Mouse (Mus musculus): Measurements from ENCODE around the gene Grm5. TPM values are rescaled to one million over a fixed set of nuclear protein-coding genes. Genes with fewer than 3 reads are reported as not detected.

Grm5 gene
- polyA plus RNA-seq, 1 experiment from 2014 or later, result 0.10 TPM

- Histone ChIP-seq H3K9ac (replicated peaks; ENCODE audit: low read length) (no peak overlapping the region), H3K9me3 (replicated peaks; ENCODE audit: control insufficient read depth, low read length) (no peaks in the 10 kb centered on the region), H3K4me2 (ENCODE audit: low read depth, low read length) (no peak overlapping the region), H3K27me3 (ENCODE audit: control insufficient read depth, insufficient read depth, low read length) (no peaks in the 10 kb centered on the region), H3K36me3 (replicated peaks; ENCODE audit: control insufficient read depth, insufficient read depth, low read depth, low read length) (no peaks in the 10 kb centered on the region), H3K4me1 (ENCODE audit: control insufficient read depth, insufficient read depth, low read length) (no peaks in the 10 kb centered on the region), H3K27ac (replicated peaks; ENCODE audit: low read depth, low read length) (no peak overlapping the region), H3K4me3 (ENCODE audit: low read depth, low read length) (no peak overlapping the region)
- ATAC-seq (replicated peaks; ENCODE audit: insufficient number of reproducible peaks, low FRiP score, low TSS enrichment, low read depth), result no peak
- 71% methylated on average over 6 of the region's 6 CpGs for WGBS
- no peak for DNase-seq (ENCODE audit: low spot score)
Measured at GRCm38 (mm10) chr7:88116724-88117409, 532.9 kb downstream of the Grm5 start.

GRCm38 (mm10) chr7:88128080-88128848, 544.3 kb downstream of the Grm5 start:
- no peak for ATAC-seq (replicated peaks; ENCODE audit: insufficient number of reproducible peaks, low FRiP score, low TSS enrichment, low read depth)
- Histone ChIP-seq H3K9me3 (replicated peaks; ENCODE audit: control insufficient read depth, low read length) (no peaks in the 10 kb centered on the region), H3K4me3 (ENCODE audit: low read depth, low read length) (no peak overlapping the region), H3K4me2 (ENCODE audit: low read depth, low read length) (no peak overlapping the region), H3K4me1 (ENCODE audit: control insufficient read depth, insufficient read depth, low read length) (no peaks in the 10 kb centered on the region), H3K27me3 (ENCODE audit: control insufficient read depth, insufficient read depth, low read length) (peaks cover 9% of the 10 kb centered on the region), H3K9ac (replicated peaks; ENCODE audit: low read length) (no peak overlapping the region), H3K36me3 (replicated peaks; ENCODE audit: control insufficient read depth, insufficient read depth, low read depth, low read length) (no peaks in the 10 kb centered on the region), H3K27ac (replicated peaks; ENCODE audit: low read depth, low read length) (no peak overlapping the region)
- 88% methylated on average over 8 of the region's 8 CpGs for WGBS
- no peak for DNase-seq (ENCODE audit: low spot score)

- Histone ChIP-seq H3K36me3 (replicated peaks; ENCODE audit: control insufficient read depth, insufficient read depth, low read depth, low read length) (no peaks in the 10 kb centered on the region), H3K4me1 (ENCODE audit: control insufficient read depth, insufficient read depth, low read length) (no peaks in the 10 kb centered on the region), H3K27me3 (ENCODE audit: control insufficient read depth, insufficient read depth, low read length) (peaks cover 9% of the 10 kb centered on the region), H3K4me2 (ENCODE audit: low read depth, low read length) (peak overlapping the region; percentile 78), H3K9ac (replicated peaks; ENCODE audit: low read length) (peak overlapping the region; percentile 57), H3K27ac (replicated peaks; ENCODE audit: low read depth, low read length) (no peak overlapping the region), H3K9me3 (replicated peaks; ENCODE audit: control insufficient read depth, low read length) (no peaks in the 10 kb centered on the region), H3K4me3 (ENCODE audit: low read depth, low read length) (peak overlapping the region; percentile 37)
- ATAC-seq (replicated peaks; ENCODE audit: insufficient number of reproducible peaks, low FRiP score, low TSS enrichment, low read depth) (peak; percentile 90), DNase-seq (ENCODE audit: low spot score) (peak; percentile 53)
- WGBS, result 9% methylated on average over 41 of the region's 41 CpGs
Measured at GRCm38 (mm10) chr7:88129536-88130487, 545.8 kb downstream of the Grm5 start.

- Histone ChIP-seq H3K4me2 (ENCODE audit: low read depth, low read length) (peak overlapping the region; percentile 78), H3K9ac (replicated peaks; ENCODE audit: low read length) (peak overlapping the region; percentile 57), H3K4me1 (ENCODE audit: control insufficient read depth, insufficient read depth, low read length) (no peaks in the 10 kb centered on the region), H3K36me3 (replicated peaks; ENCODE audit: control insufficient read depth, insufficient read depth, low read depth, low read length) (no peaks in the 10 kb centered on the region), H3K9me3 (replicated peaks; ENCODE audit: control insufficient read depth, low read length) (no peaks in the 10 kb centered on the region), H3K27ac (replicated peaks; ENCODE audit: low read depth, low read length) (no peak overlapping the region), H3K4me3 (ENCODE audit: low read depth, low read length) (peak overlapping the region; percentile 37), H3K27me3 (ENCODE audit: control insufficient read depth, insufficient read depth, low read length) (peaks cover 9% of the 10 kb centered on the region)
- ATAC-seq (replicated peaks; ENCODE audit: insufficient number of reproducible peaks, low FRiP score, low TSS enrichment, low read depth) (peak; percentile 32; the same call in 1 of the 2 replicates), DNase-seq (ENCODE audit: low spot score) (no peak)
- 24% methylated on average over 22 of the region's 22 CpGs for WGBS
Measured at GRCm38 (mm10) chr7:88130488-88130849, 546.5 kb downstream of the Grm5 start.

- Histone ChIP-seq H3K27ac (replicated peaks; ENCODE audit: low read depth, low read length) (no peak overlapping the region), H3K9ac (replicated peaks; ENCODE audit: low read length) (no peak overlapping the region), H3K27me3 (ENCODE audit: control insufficient read depth, insufficient read depth, low read length) (no peaks in the 10 kb centered on the region), H3K9me3 (replicated peaks; ENCODE audit: control insufficient read depth, low read length) (no peaks in the 10 kb centered on the region), H3K4me2 (ENCODE audit: low read depth, low read length) (no peak overlapping the region), H3K36me3 (replicated peaks; ENCODE audit: control insufficient read depth, insufficient read depth, low read depth, low read length) (no peaks in the 10 kb centered on the region), H3K4me1 (ENCODE audit: control insufficient read depth, insufficient read depth, low read length) (no peaks in the 10 kb centered on the region), H3K4me3 (ENCODE audit: low read depth, low read length) (no peak overlapping the region)
- ATAC-seq (replicated peaks; ENCODE audit: insufficient number of reproducible peaks, low FRiP score, low TSS enrichment, low read depth) (no peak), DNase-seq (ENCODE audit: low spot score) (no peak)
- 81% methylated on average over 1 of the region's 1 CpGs for whole genome bisulfite sequencing
Measured at GRCm38 (mm10) chr7:88159542-88160241, 575.7 kb downstream of the Grm5 start.

GRCm38 (mm10) chr7:88161586-88161985, 577.6 kb downstream of the Grm5 start:
- 93% methylated on average over 2 of the region's 2 CpGs for WGBS
- H3K4me3 ChIP-seq (ENCODE audit: low read depth, low read length), result no peak overlapping the region
- H3K9ac ChIP-seq (replicated peaks; ENCODE audit: low read length), result no peak overlapping the region
- H3K27ac ChIP-seq (replicated peaks; ENCODE audit: low read depth, low read length), result no peak overlapping the region
- H3K4me1 ChIP-seq (ENCODE audit: control insufficient read depth, insufficient read depth, low read length), result no peaks in the 10 kb centered on the region
- DNase-seq (ENCODE audit: low spot score) (no peak), ATAC-seq (replicated peaks; ENCODE audit: insufficient number of reproducible peaks, low FRiP score, low TSS enrichment, low read depth) (no peak)
- H3K27me3 ChIP-seq (ENCODE audit: control insufficient read depth, insufficient read depth, low read length), result no peaks in the 10 kb centered on the region
- H3K36me3 ChIP-seq (replicated peaks; ENCODE audit: control insufficient read depth, insufficient read depth, low read depth, low read length), result no peaks in the 10 kb centered on the region
- H3K9me3 ChIP-seq (replicated peaks; ENCODE audit: control insufficient read depth, low read length), result no peaks in the 10 kb centered on the region
- H3K4me2 ChIP-seq (ENCODE audit: low read depth, low read length), result no peak overlapping the region
